Mouse (Mus musculus): Measurements from ENCODE around the gene Tctex1d4. TPM values are rescaled to one million over a fixed set of nuclear protein-coding genes. Genes with fewer than 3 reads are reported as not detected.
A peak's percentile ranks its signal among the peaks of the same experiment; 100 is the strongest.

Tctex1d4 gene
- polyA plus RNA-seq, 1 experiment = not detected

GRCm38 (mm10) chr4:117131198-117131597 is 4.6 kb downstream of the Tctex1d4 start:
- no peak overlapping the region for H3K4me3 ChIP-seq (replicated peaks; ENCODE audit: control insufficient read depth, low read depth, low read length)
- WGBS = 83% methylated on average over 6 of the region's 6 CpGs
- H3K27ac ChIP-seq (ENCODE audit: control insufficient read depth, insufficient read depth, low read depth, low read length, poor library complexity) = no peak overlapping the region
- TF ChIP-seq CTCF (IDR thresholded peaks at IDR 0.05; ENCODE audit: control insufficient read depth, insufficient read depth, low read length) (no peak), POLR2A (IDR thresholded peaks at IDR 0.05; ENCODE audit: borderline replicate concordance, control insufficient read depth, low read depth, low read length) (no peak)
- peaks cover 14% of the 10 kb centered on the region for H3K4me1 ChIP-seq (ENCODE audit: control insufficient read depth, insufficient read depth, low read length)

- Histone ChIP-seq H3K4me3 (replicated peaks; ENCODE audit: control insufficient read depth, low read depth, low read length) (no peak overlapping the region), H3K27ac (ENCODE audit: control insufficient read depth, insufficient read depth, low read depth, low read length, poor library complexity) (no peak overlapping the region), H3K4me1 (ENCODE audit: control insufficient read depth, insufficient read depth, low read length) (peaks cover 9% of the 10 kb centered on the region)
- TF ChIP-seq POLR2A (IDR thresholded peaks at IDR 0.05; ENCODE audit: borderline replicate concordance, control insufficient read depth, low read depth, low read length) (no peak), CTCF (IDR thresholded peaks at IDR 0.05; ENCODE audit: control insufficient read depth, insufficient read depth, low read length) (no peak)
- WGBS = 78% methylated on average over 7 of the region's 7 CpGs
Measured at GRCm38 (mm10) chr4:117131890-117132793, 5.5 kb downstream of the Tctex1d4 start.

- TF ChIP-seq POLR2A (IDR thresholded peaks at IDR 0.05; ENCODE audit: borderline replicate concordance, control insufficient read depth, low read depth, low read length) = no peak
- no peak for TF ChIP-seq CTCF (IDR thresholded peaks at IDR 0.05; ENCODE audit: control insufficient read depth, insufficient read depth, low read length)
- Histone ChIP-seq H3K4me1 (ENCODE audit: control insufficient read depth, insufficient read depth, low read length) (peaks cover 7% of the 10 kb centered on the region), H3K4me3 (replicated peaks; ENCODE audit: control insufficient read depth, low read depth, low read length) (no peak overlapping the region), H3K27ac (ENCODE audit: control insufficient read depth, insufficient read depth, low read depth, low read length, poor library complexity) (no peak overlapping the region)
- 73% methylated on average over 11 of the region's 11 CpGs for WGBS
Measured at GRCm38 (mm10) chr4:117132794-117133143, 6.2 kb downstream of the Tctex1d4 start.

GRCm38 (mm10) chr4:117133366-117133796 is 6.8 kb downstream of the Tctex1d4 start:
- Histone ChIP-seq H3K4me1 (ENCODE audit: control insufficient read depth, insufficient read depth, low read length) (peaks cover 7% of the 10 kb centered on the region), H3K4me3 (replicated peaks; ENCODE audit: control insufficient read depth, low read depth, low read length) (peak overlapping the region; percentile 65), H3K27ac (ENCODE audit: control insufficient read depth, insufficient read depth, low read depth, low read length, poor library complexity) (peak overlapping the region; percentile 39)
- TF ChIP-seq CTCF (IDR thresholded peaks at IDR 0.05; ENCODE audit: control insufficient read depth, insufficient read depth, low read length) (no peak), POLR2A (IDR thresholded peaks at IDR 0.05; ENCODE audit: borderline replicate concordance, control insufficient read depth, low read depth, low read length) (no peak)
- 1% methylated on average over 42 of the region's 42 CpGs for WGBS

- WGBS = 3% methylated on average over 48 of the region's 48 CpGs
- Histone ChIP-seq H3K4me3 (replicated peaks; ENCODE audit: control insufficient read depth, low read depth, low read length) (peak within 1 kb of the TSS; percentile 65), H3K27ac (ENCODE audit: control insufficient read depth, insufficient read depth, low read depth, low read length, poor library complexity) (peak within 1 kb of the TSS; percentile 39), H3K4me1 (ENCODE audit: control insufficient read depth, insufficient read depth, low read length) (peaks cover 7% of the 10 kb centered on the region)
- peak; percentile 59; the same call in 1 of the 2 replicates for TF ChIP-seq POLR2A (IDR thresholded peaks at IDR 0.05; ENCODE audit: borderline replicate concordance, control insufficient read depth, low read depth, low read length)
- peak; percentile 34; the same call in 1 of the 2 replicates for TF ChIP-seq CTCF (IDR thresholded peaks at IDR 0.05; ENCODE audit: control insufficient read depth, insufficient read depth, low read length)
Measured at GRCm38 (mm10) chr4:117133817-117134600, 7.4 kb downstream of the Tctex1d4 start, which contains the start of gene Plk3. Plk3 (minus strand) TSS chr4:117133963.

GRCm38 (mm10) chr4:117134601-117134995 is 8.0 kb downstream of the Tctex1d4 start:
- Histone ChIP-seq H3K27ac (ENCODE audit: control insufficient read depth, insufficient read depth, low read depth, low read length, poor library complexity) (0 out of 2 replicates have a peak overlapping the region, but pooled peaks have one; percentile 22), H3K4me3 (replicated peaks; ENCODE audit: control insufficient read depth, low read depth, low read length) (no peak overlapping the region), H3K4me1 (ENCODE audit: control insufficient read depth, insufficient read depth, low read length) (peaks cover 7% of the 10 kb centered on the region)
- TF ChIP-seq POLR2A (IDR thresholded peaks at IDR 0.05; ENCODE audit: borderline replicate concordance, control insufficient read depth, low read depth, low read length) (no peak), CTCF (IDR thresholded peaks at IDR 0.05; ENCODE audit: control insufficient read depth, insufficient read depth, low read length) (no peak)
- WGBS = 36% methylated on average over 2 of the region's 2 CpGs

GRCm38 (mm10) chr4:117136034-117136433 is 9.4 kb downstream of the Tctex1d4 start:
- peaks cover 7% of the 10 kb centered on the region for H3K4me1 ChIP-seq (ENCODE audit: control insufficient read depth, insufficient read depth, low read length)
- WGBS = 35% methylated on average over 8 of the region's 8 CpGs

More at GRCm38 (mm10) chr4:117136034-117136433, 9.4 kb downstream of the Tctex1d4 start:
- no peak overlapping the region for H3K4me3 ChIP-seq (replicated peaks; ENCODE audit: control insufficient read depth, low read depth, low read length)
- H3K27ac ChIP-seq (ENCODE audit: control insufficient read depth, insufficient read depth, low read depth, low read length, poor library complexity) = peak overlapping the region; percentile 18; the same call in 1 of the 2 replicates
- TF ChIP-seq CTCF (IDR thresholded peaks at IDR 0.05; ENCODE audit: control insufficient read depth, insufficient read depth, low read length) (no peak), POLR2A (IDR thresholded peaks at IDR 0.05; ENCODE audit: borderline replicate concordance, control insufficient read depth, low read depth, low read length) (no peak)

All from bone marrow, adult 2 months (tissue).